ENCODE assay signal across 10 mouse cellular contexts in genomic region chr14:21932771-21933170, GRCm38 (mm10). TPM values are rescaled to one million over a fixed set of nuclear protein-coding genes. Genes with fewer than 3 reads are reported as not detected.
DNase-seq lines count a peak whose midpoint lies in the region.
"Had no signal": no experiment of that assay in that cellular context is flagged by ENCODE, and none has a peak within 500 bp of the region (broad histone marks: within the 10 kb centered on the region; RNA-seq: fewer than 3 reads in every experiment).

No protein-coding gene starts in this region.

- peak; percentile 1 for DNase-seq in cerebellum, adult 8-10 months
- no peak for DNase-seq in cerebellum, postnatal 14 days
- DNase-seq in left cerebral cortex, adult 11 months (ENCODE audit: low spot score): peak; percentile 35
- no peak for DNase-seq in left cerebral cortex, postnatal 10 days (ENCODE audit: extremely low spot score in 1 of 2, low spot score in 2 of 2)
- peak; percentile 78 for DNase-seq in NIH3T3 (ENCODE audit: low read depth)
- DNase-seq in left cerebral cortex, postnatal 25 days (ENCODE audit: low spot score in 2 of 2): peak; percentile 30 to 90
- no peak for DNase-seq in kidney, adult 8-10 months
- no peak for DNase-seq in spleen, postnatal 4 days (ENCODE audit: low spot score in 2 of 2)
- DNase-seq: kidney, postnatal 4 days; lung, postnatal 14 days had no signal

- intact Hi-C loops in left cerebral cortex, postnatal 10 days (cut with DNase I): no loop called here
- intact Hi-C loops in left cerebral cortex, postnatal 25 days (cut with DNase I): no loop called here

RNA-seq across cellular contexts. Expression of gene Zfp503, which starts 56.6 kb away (rescaled TPM):
- 1 to 10 TPM; 2.6 to 3.2 TPM for total RNA-seq in left cerebral cortex, postnatal 10 days (2021)
- 1 to 10 TPM; 2.2 to 4.8 TPM for total RNA-seq in left cerebral cortex, postnatal 25 days (2021)

Comparison
In these comparisons a context has a peak if more than half of its experiments do, and no peak if none do; other contexts are left out.
1. DNase-seq: peak in cerebellum, adult 8-10 months (single experiment), left cerebral cortex, adult 11 months (single experiment), NIH3T3 (single experiment) and left cerebral cortex, postnatal 25 days (2 of 2); none in cerebellum, postnatal 14 days (0 of 2), left cerebral cortex, postnatal 10 days (0 of 2), kidney, adult 8-10 months (0 of 2) and spleen, postnatal 4 days (0 of 2).